Mouse (Mus musculus) central nervous system, embryonic 11.5 days (tissue): ENCODE results near the gene Gm5478. TPM values are rescaled to one million over a fixed set of nuclear protein-coding genes. Genes with fewer than 3 reads are reported as not detected.

Experiments
- polyA plus RNA-seq: library from polyadenylated mRNA; depleted of rRNA; stranded (reverse); fragments of >200 nt; gene quantifications from 2 replicates; pipeline ENCODE4 v1.2.3, GENCODE M21; 2012; rRNA removed

Gene Gm5478
- not detected in 2 replicates for polyA plus RNA-seq

GRCm38 (mm10) chr15:101647280-101647679 lies at the start of gene Gm5478:
Gm5478 (minus strand) TSS chr15:101647380.

DNA sequence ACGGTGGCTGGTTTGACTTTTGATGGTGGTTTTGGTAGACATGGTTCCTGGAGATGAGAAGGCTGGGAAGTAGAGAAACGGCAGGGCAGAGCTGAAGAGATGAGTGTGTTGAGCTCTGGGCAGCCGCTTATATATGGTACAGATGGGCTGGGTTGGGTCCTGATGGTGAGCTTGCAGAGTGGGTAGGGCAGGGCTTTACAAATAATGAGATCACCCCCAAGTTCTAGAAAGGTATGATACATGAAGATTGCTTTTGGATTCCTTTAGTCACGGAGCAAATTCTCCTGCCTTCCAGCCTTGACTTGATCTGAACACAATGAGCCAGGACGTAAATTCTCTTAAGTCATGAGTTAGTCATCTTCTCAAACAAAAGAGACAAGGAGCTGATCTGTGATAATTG lies 47.0 kb upstream of the Gm5478 start, which contains the start of gene Krt6a:
TSS of gene Krt6a (minus strand) at position 101 of the 400 bp plus-strand sequence.

GRCm38 (mm10) chr15:101680187-101680586 lies 33.0 kb upstream of the Gm5478 start, which contains the start of gene Krt6b:
Krt6b (minus strand) TSS chr15:101680287.

DNA sequence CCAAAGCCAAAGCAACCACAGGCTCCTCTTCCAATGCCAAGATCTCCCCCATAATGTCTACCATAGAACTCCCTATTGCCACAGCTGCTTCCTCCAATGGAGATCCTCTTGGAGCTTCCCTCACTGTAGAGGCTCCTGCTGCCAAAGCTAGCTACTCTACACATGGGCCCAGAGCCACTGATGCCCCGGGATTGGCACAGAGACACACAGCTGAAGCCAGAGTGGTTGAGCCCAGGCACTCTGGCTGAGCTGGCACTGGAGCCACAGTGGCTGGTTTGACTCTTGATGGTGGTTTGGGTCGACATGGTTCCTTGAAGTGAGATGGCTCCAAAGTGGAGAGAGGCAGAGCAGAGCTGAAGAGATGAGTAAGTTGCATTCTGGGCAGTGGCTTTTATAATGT lies 19.3 kb downstream of the Gm5478 start, which contains the start of gene Gm5414:
TSS of gene Gm5414 (minus strand) at position 305 of the 400 bp plus-strand sequence.

Other genes starting within 250 kb of the Gm5478 start
- 6.8 and 9.1 TPM in 2 replicates for gene Krt7, start 236.3 kb downstream of the Gm5478 start, polyA plus RNA-seq
- gene Krt87, start 208.6 kb downstream of the Gm5478 start, polyA plus RNA-seq = 0.06 and 0.27 TPM in 2 replicates
- gene Krt88, start 199.6 kb downstream of the Gm5478 start, polyA plus RNA-seq = not detected in 2 replicates
- gene Krt81, start 183.6 kb downstream of the Gm5478 start, polyA plus RNA-seq = not detected in 2 replicates
- gene Krt86, start 173.9 kb downstream of the Gm5478 start, polyA plus RNA-seq = not detected in 2 replicates
- not detected in 2 replicates for gene Krt83, start 155.9 kb downstream of the Gm5478 start, polyA plus RNA-seq
- gene Gm49425, start 130.1 kb downstream of the Gm5478 start, polyA plus RNA-seq = not detected in 2 replicates
- gene Krt84, start 114.6 kb downstream of the Gm5478 start, polyA plus RNA-seq = not detected in 2 replicates
- not detected in 2 replicates for gene Krt82, start 96.7 kb downstream of the Gm5478 start, polyA plus RNA-seq
- 0.23 and 0.34 TPM in 2 replicates for gene Krt90, start 84.4 kb downstream of the Gm5478 start, polyA plus RNA-seq
- gene Krt75, start 73.5 kb downstream of the Gm5478 start, polyA plus RNA-seq = 0.07 TPM in 1 of 2 replicates, not detected in the other
- not detected in 2 replicates for gene Gm5414, start 19.2 kb downstream of the Gm5478 start, polyA plus RNA-seq
- not detected in 2 replicates for gene Krt6b, start 32.9 kb upstream of the Gm5478 start, polyA plus RNA-seq
- gene Krt6a, start 46.9 kb upstream of the Gm5478 start, polyA plus RNA-seq = 0.04 and 0.05 TPM in 2 replicates
- gene Krt5, start 65.5 kb upstream of the Gm5478 start, polyA plus RNA-seq = 3.2 and 10.1 TPM in 2 replicates
- not detected in 2 replicates for gene Krt71, start 95.7 kb upstream of the Gm5478 start, polyA plus RNA-seq
- gene Krt72, start 139.1 kb upstream of the Gm5478 start, polyA plus RNA-seq = not detected in 2 replicates
- gene Krt73, start 155.0 kb upstream of the Gm5478 start, polyA plus RNA-seq = 0.09 and 0.19 TPM in 2 replicates
- gene Krt2, start 170.8 kb upstream of the Gm5478 start, polyA plus RNA-seq = 0.01 and 0.04 TPM in 2 replicates
- gene Krt1, start 203.4 kb upstream of the Gm5478 start, polyA plus RNA-seq = 1.5 and 1.8 TPM in 2 replicates
- gene Krt77, start 222.3 kb upstream of the Gm5478 start, polyA plus RNA-seq = not detected in 2 replicates
- 0.02 TPM in 1 of 2 replicates, not detected in the other for gene Krt76, start 245.5 kb upstream of the Gm5478 start, polyA plus RNA-seq